Mouse (Mus musculus): Measurements from ENCODE around the gene Gm28047.
"Not testable (repeated sequence)": the region's sequence is repeated elsewhere in the genome, so short reads cannot be mapped to it uniquely, and the experiment has no call there.

The Gm28047 gene

GRCm38 (mm10) chr15:102620765-102621164 is 4.1 kb downstream of the Gm28047 start:
- no peak for DNase-seq (ENCODE audit: inconsistent ontology term)

GRCm38 (mm10) chr15:102619486-102619885 is 5.4 kb downstream of the Gm28047 start:
- DNase-seq (ENCODE audit: inconsistent ontology term) = no peak

DNA sequence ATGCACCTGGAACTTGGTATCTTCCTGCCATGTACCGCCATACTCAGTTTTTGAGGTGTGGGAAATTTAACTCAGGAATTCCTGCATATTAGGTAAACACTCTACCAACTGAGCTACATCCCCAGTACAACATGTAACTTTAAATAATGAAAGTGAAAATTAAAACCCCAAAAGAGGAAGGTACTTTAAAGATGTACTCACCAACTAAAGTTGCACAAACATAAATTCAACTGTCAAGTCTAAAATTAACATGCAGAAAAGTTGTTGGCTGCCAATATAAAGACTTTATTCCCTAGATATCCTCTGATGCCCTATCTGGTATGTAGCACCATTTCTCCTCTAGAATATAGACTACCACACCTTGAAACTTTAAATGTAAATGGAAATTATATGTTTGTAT is 7.2 kb downstream of the Gm28047 start:
- DNase-seq (ENCODE audit: inconsistent ontology term) = no peak

- no peak for DNase-seq (ENCODE audit: inconsistent ontology term)
Measured at GRCm38 (mm10) chr15:102616174-102616573, 8.7 kb downstream of the Gm28047 start.

DNA sequence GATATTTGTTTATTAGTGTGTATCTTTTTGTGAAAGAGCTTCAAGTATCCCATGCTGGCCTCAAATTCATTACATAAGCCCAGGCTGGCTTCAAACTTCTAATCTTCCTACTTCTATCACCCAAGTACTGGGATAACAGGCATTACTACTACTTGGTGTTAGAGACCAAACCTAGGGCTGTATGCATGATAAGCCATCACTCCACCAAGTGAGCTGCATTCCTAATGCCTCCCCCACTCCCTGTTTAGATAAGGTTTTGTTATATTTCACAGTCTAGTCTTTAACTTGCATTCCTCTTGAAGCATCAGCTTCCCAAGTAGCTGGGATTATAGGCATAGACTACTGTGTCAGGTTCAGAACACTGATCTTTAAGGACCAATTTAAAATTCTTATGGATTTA is 10.6 kb downstream of the Gm28047 start:
- no peak for DNase-seq (ENCODE audit: inconsistent ontology term)

DNA sequence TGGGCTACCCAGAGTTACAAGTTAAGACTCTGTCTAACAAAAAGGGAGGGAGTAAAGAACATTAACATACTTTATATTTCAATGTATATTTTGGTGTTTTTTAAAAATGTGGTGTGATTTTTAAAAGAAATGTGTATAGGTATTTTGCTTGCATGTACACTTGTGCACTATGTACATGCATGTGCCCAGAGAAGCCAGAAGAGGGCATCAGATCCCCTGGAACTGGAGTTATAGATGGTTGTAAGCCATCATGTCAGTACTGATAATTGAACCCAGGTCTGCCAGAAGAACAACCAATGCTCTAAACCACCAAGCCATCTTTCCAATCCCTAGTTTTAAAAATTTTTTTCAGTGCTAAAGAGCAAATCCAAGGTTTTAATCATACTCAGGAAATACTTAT is 11.9 kb downstream of the Gm28047 start:
- no peak for DNase-seq (ENCODE audit: inconsistent ontology term)

DNA sequence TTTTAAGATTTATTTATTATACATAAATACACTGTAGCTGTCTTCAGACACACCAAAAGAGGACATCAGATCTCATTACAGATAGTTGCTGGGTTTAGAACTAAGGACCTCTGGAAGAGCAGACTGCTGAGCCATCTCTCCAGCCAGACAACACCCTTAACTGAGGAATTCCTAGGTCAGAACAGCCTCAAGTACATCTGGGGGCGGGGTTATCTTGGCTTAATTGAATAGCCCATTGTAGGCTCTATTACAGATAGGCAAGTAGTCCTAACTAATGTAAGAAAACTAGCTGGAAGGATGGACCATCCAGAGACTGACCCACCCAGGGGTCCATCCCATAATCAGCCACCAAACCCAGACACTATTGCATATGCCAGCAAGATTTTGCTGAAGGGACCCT is 16.3 kb downstream of the Gm28047 start:
- not testable (repeated sequence) for DNase-seq (ENCODE audit: inconsistent ontology term)

DNA sequence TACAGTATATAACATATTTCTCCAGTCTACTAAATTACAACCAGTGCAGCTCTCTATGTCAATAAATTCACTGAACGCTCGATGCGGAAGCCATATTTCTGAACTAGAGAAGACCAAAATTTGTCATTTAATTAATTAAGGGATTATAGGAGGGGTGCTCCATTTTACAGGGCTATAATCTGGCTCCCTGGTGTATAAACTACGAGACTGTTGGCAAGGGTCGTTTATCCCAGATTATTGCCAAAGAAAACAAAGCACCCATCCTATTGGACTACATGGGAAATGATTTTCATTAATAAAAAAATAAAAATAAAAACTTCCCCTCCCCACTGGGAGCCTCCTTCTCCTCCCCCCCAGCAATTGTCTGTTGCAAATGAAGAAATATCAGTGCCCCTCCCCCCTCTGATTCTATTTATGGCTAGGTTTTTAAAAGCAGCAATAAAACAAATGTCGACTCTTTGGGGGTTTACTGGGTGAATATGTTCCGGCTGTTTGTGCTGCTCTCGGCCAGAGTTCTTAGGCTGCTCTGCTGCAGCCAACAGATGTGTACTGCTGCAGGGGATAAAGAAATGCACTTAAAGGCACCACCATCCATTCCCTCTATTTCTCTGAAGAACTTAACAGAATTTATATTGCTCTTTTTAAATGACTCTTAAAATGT is 30.7 kb downstream of the Gm28047 start:
- no peak for DNase-seq (ENCODE audit: inconsistent ontology term)

DNA sequence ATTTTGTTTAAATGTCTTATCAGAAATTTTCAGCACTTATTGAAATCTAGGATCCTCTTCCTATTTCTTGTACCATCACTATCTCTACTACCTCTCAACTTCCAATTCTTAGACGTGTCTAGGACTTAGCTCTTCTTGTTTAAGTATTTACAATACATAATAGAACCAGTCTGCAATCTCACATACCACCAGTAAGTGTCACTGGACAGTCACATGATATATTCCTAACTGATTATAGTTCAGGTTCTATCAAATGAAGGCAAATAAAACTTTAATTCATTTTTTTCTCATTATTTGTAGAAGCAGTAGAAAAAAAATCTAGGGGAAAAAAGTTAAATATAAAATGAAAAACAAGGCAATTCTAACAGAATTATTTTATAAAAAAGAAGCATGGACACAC is 32.2 kb downstream of the Gm28047 start:
- DNase-seq (ENCODE audit: inconsistent ontology term) = peak; percentile 7

GRCm38 (mm10) chr15:102590567-102590966 is 34.3 kb downstream of the Gm28047 start:
- no peak for DNase-seq (ENCODE audit: inconsistent ontology term)

GRCm38 (mm10) chr15:102589826-102590225 is 35.0 kb downstream of the Gm28047 start:
- no peak for DNase-seq (ENCODE audit: inconsistent ontology term)

GRCm38 (mm10) chr15:102585501-102585900 is 39.4 kb downstream of the Gm28047 start:
- DNase-seq (ENCODE audit: inconsistent ontology term) = no peak

GRCm38 (mm10) chr15:102583708-102584383 is 41.0 kb downstream of the Gm28047 start:
- DNase-seq (ENCODE audit: inconsistent ontology term) = peak; percentile 60

DNA sequence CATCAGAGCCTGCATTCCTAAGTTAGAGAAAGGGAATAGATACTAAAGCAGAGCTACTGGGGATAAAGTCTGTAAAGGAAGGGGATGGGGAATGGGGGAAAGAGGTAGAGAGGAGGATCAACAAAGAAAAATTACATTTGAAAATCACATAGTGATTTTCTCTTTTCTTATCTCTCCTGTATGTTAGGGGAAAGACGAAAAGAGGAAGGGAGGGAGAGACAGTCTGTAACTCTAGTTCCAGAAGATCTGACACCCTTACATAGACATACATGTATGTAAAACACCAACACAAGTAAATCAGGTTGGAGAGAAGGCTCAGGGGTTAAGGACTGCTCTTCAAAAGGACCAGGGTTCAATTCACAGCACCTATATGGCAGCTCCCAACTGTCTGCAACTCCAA is 43.7 kb downstream of the Gm28047 start:
- no peak for DNase-seq (ENCODE audit: inconsistent ontology term)

DNA sequence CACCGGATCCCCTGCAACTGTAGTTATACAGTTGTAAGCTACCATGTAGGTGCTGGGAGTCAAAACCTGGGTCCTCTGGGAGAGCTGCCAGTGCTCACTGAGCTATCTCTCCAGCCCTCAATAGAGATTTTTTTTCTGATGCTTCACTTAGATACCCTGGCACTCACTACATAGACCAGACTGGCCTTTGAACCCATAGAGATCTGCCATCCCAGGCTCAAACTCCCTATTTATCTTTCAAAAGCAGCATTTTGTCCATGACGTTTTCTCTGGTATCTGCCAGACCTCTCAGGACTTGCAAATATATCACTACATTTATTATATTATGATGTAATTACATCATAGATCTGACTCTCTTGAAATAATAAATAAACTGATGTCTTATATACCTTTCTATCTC is 46.5 kb downstream of the Gm28047 start:
- DNase-seq (ENCODE audit: inconsistent ontology term) = no peak

DNA sequence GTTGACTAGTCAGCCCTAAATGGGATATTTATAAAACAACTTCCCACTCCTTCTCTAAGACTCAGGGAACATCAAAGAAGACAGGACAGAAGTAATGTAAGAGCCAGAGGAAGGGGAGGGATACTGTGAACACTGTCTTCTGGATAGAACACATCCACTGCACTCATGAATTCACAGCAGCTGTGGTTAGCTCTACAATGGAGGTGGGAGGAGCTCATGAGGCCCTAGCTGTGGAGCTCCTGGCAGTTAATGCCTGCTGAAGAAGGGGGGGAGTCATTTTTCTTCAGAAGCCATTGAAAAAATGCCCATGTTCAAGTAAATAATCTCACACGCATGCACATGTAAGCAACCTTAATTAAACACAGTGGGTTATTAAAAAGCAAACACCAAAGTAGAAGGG is 47.9 kb downstream of the Gm28047 start:
- peak; percentile 38 for DNase-seq (ENCODE audit: inconsistent ontology term)

DNA sequence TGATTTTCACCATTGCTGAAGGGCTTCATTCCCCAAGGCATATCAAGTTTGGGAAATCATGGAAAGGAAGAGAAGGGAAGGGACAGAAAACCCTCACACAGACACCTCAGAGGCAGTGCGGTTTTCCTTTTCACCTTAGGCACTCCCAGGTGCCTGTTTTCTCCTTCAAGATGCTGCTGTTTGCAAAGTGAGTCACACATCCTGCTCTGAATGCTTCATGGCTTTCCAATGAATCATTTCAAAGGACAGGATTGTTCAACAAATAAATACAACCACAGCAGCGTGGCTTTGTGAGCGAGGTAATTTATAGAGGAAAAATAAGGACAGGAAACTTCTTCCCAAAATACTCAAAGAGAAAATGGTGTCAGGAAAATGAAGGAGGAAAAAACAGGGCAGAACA is 52.8 kb downstream of the Gm28047 start:
- DNase-seq (ENCODE audit: inconsistent ontology term) = peak; percentile 73

- DNase-seq (ENCODE audit: inconsistent ontology term) = no peak
Measured at GRCm38 (mm10) chr15:102567849-102568248, 57.0 kb downstream of the Gm28047 start.

DNA sequence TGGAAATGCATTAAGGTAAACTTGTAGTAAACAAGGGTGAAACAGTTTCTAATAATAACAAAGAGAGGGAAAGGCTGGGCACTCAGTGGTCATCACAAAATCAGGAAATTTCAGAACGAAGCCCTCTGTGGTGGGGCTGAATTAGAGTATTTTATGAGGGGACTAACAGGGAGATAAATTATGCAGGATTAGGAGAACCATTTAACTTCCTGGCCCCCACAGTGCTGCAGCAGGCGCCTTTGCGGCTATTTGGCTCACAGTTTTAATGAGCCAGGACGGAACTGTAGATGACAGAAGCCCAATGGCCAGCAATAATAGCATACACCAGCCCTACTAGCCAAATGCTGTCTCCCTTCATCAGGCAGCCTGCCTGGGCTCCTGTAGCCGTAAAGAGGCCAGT is 61.2 kb downstream of the Gm28047 start:
- DNase-seq (ENCODE audit: inconsistent ontology term) = no peak

DNA sequence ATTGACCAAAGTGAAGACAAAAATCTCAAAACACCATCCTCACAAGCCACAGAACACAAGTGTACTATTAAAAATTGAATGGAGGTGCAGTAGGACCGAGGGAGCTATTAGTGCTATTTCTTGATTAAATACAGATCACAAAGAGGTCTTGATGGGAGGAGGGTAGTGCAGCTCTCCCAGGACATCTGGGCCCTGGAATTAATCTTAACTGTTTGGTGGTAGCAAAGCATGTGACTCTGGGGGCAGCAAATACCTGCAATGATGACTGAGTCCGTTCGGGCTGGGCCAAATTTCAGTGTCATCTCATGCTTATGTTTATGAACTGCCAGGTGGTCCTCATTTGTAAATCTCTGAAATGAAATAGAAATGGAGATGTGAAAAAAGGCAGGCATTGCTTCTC is 61.8 kb downstream of the Gm28047 start:
- DNase-seq (ENCODE audit: inconsistent ontology term) = no peak

- DNase-seq (ENCODE audit: inconsistent ontology term) = no peak
Measured at GRCm38 (mm10) chr15:102562491-102562890, 62.4 kb downstream of the Gm28047 start.

- DNase-seq (ENCODE audit: inconsistent ontology term) = no peak
Measured at GRCm38 (mm10) chr15:102557580-102557979, 67.3 kb downstream of the Gm28047 start.

DNA sequence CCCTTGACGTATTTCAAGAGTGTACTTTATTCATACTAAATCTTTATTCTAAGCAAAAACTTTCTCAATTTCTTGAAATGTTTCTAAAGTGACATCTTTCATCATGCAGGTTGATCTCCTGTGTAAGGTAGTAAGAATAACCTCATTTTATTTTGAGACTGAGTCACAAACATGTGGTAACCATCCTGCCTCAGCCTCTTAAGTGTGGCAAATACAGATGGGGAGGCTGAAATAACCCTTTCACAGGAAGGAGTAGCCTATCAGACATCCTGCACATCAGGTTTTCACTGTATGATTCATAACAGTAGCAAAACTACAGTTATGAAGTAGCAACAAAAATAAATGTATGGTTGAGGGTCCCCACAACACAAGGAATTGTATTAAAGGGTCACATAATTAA is 69.3 kb downstream of the Gm28047 start:
- no peak for DNase-seq (ENCODE audit: inconsistent ontology term)

DNA sequence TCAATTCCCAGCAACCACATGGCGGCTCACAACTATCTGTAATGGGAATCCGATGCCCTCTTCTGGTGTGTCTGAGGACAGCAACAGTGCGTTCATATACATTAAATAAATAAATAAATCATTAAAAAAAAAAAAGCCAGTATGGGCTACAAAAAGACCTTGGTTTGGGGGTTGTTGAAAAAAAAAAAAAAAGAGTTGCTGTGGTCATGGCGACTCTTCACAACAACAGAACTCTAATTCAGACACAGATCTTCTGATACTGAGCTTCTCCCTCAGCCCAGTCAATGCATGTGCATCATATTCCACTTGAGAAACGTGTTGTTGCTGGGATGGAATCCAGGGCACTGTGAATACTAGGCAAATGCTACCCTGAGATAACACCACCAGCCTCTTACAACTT is 72.3 kb downstream of the Gm28047 start:
- no peak for DNase-seq (ENCODE audit: inconsistent ontology term)
